Mouse (Mus musculus): ENCODE data around the gene Fbxo31. TPM values are rescaled to one million over a fixed set of nuclear protein-coding genes. Genes with fewer than 3 reads are reported as not detected.

The Fbxo31 gene
- total and polyA plus RNA-seq, 3 experiments: 16.0 to 35.3 TPM; not detected in 1

DNA sequence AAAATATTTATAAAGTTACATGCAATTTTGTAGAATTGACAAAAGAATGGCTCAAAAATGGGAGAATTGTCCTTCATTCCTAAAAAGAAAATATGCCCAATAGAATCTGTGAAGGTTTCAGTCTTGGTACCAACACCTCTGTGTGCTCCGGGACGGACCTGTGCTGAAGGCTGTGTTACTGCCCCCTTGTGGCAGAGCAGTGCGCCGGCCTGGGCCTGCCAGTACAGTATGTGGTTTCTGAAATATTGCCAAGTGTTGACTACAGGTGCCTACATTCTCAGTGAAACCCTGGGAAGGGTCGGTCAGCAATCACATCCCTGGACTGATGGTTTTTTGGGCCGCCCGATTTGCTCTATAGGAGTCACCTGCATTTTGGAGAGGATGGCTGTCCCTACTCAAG is 20.3 kb upstream of the Fbxo31 start:
- 0 out of 4 replicates have a peak, but pooled peaks cover 0 to 2% of the 10 kb centered on the region in 2 experiments for H3K36me3 ChIP-seq (ENCODE audit: control insufficient read depth in 1 of 2, insufficient read depth in 2 of 2, low read length in 2 of 2)
- H3K27ac ChIP-seq (ENCODE audit: control insufficient read depth, low read depth, low read length): no peak overlapping the region
- TF ChIP-seq HCFC1 (IDR thresholded peaks at IDR 0.05; ENCODE audit: low read depth, low read length) (0 out of 2 replicates have a peak, but pooled peaks have one; percentile 34), MEF2A (IDR thresholded peaks at IDR 0.05; ENCODE audit: extremely low read depth, insufficient replicate concordance, low read depth, low read length, poor library complexity, severe bottlenecking) (no peak), MXI1 (IDR thresholded peaks at IDR 0.05; ENCODE audit: low read depth, low read length) (no peak), CHD2 (IDR thresholded peaks at IDR 0.05; ENCODE audit: low read length) (no peak), RCOR1 (IDR thresholded peaks at IDR 0.05; ENCODE audit: low read depth, low read length) (0 out of 2 replicates have a peak, but pooled peaks have one; percentile 10), MAZ (IDR thresholded peaks at IDR 0.05; ENCODE audit: low read depth, low read length) (no peak), CTCF (IDR thresholded peaks at IDR 0.05 in 2 of 3, conservative IDR thresholded peaks at IDR 0.05 in 1 of 3; ENCODE audit: control insufficient read depth in 1 of 3, insufficient read depth in 1 of 3, low read depth in 2 of 3, low read length in 3 of 3, poor library complexity in 1 of 3, severe bottlenecking in 1 of 3) (peak; percentile 84 to 96 (median 88)), TBP (IDR thresholded peaks at IDR 0.05; ENCODE audit: low read depth, low read length) (no peak), USF2 (IDR thresholded peaks at IDR 0.05; ENCODE audit: borderline replicate concordance in 1 of 2, insufficient read depth in 1 of 2, low read depth in 1 of 2, low read length in 2 of 2) (no peak), ZNF384 (IDR thresholded peaks at IDR 0.05; ENCODE audit: low read depth, low read length) (no peak), POLR2A (IDR thresholded peaks at IDR 0.05; ENCODE audit: control insufficient read depth in 1 of 2, insufficient read depth in 1 of 2, low read depth in 1 of 2, low read length in 2 of 2, poor library complexity in 1 of 2) (no peak), ZKSCAN1 (IDR thresholded peaks at IDR 0.05; ENCODE audit: low read depth, low read length) (no peak), ELF1 (IDR thresholded peaks at IDR 0.05; ENCODE audit: low read depth, low read length) (no peak), ZC3H11A (IDR thresholded peaks at IDR 0.05; ENCODE audit: low read depth, low read length) (peak; percentile 46), KAT2A (conservative IDR thresholded peaks at IDR 0.05; ENCODE audit: low read depth, low read length) (no peak), E2F4 (IDR thresholded peaks at IDR 0.05; ENCODE audit: borderline replicate concordance, low read depth, low read length) (no peak), GATA1 (IDR thresholded peaks at IDR 0.05; ENCODE audit: low read depth, low read length) (no peak), SMC3 (IDR thresholded peaks at IDR 0.05; ENCODE audit: low read depth, low read length) (peak; percentile 89), TAL1 (IDR thresholded peaks at IDR 0.05; ENCODE audit: low read length) (no peak), BHLHE40 (IDR thresholded peaks at IDR 0.05; ENCODE audit: borderline replicate concordance, low read depth, low read length) (no peak), MAX (IDR thresholded peaks at IDR 0.05; ENCODE audit: low read length) (no peak), NRF1 (IDR thresholded peaks at IDR 0.05; ENCODE audit: insufficient read depth, low read depth, low read length, poor library complexity, severe bottlenecking) (no peak), MYB (IDR thresholded peaks at IDR 0.05; ENCODE audit: low read depth, low read length) (no peak), CHD1 (IDR thresholded peaks at IDR 0.05; ENCODE audit: low read depth, low read length) (no peak), UBTF (IDR thresholded peaks at IDR 0.05; ENCODE audit: borderline replicate concordance, insufficient read depth, low read depth, low read length) (no peak), SIN3A (IDR thresholded peaks at IDR 0.05; ENCODE audit: low read length) (peak; percentile 46; the same call in 1 of the 2 replicates), RAD21 (IDR thresholded peaks at IDR 0.05; ENCODE audit: low read depth, low read length) (peak; percentile 39), TCF12 (IDR thresholded peaks at IDR 0.05; ENCODE audit: low read depth, low read length) (0 out of 2 replicates have a peak, but pooled peaks have one; percentile 14)
- no peak overlapping the region for H3K9ac ChIP-seq (ENCODE audit: control insufficient read depth, low read depth, low read length, poor library complexity, severe bottlenecking)
- DNase-seq (ENCODE audit: low read depth, low spot score): peak; percentile 79
- no peak overlapping the region for H3K4me3 ChIP-seq (ENCODE audit: control insufficient read depth in 1 of 2, insufficient read depth in 1 of 2, low read depth in 2 of 2, low read length in 2 of 2)
- no peaks in the 10 kb centered on the region for H3K27me3 ChIP-seq (ENCODE audit: control insufficient read depth in 1 of 2, insufficient read depth in 2 of 2, low read length in 2 of 2)
- H3K79me2 ChIP-seq (ENCODE audit: control insufficient read depth, insufficient read depth, low read length, poor library complexity): no peaks in the 10 kb centered on the region
- no peaks in the 10 kb centered on the region for H3K4me1 ChIP-seq (ENCODE audit: control insufficient read depth in 1 of 2, insufficient read depth in 2 of 2, low read length in 2 of 2)
- H3K9me3 ChIP-seq (replicated peaks; ENCODE audit: insufficient read depth, low read length): no peaks in the 10 kb centered on the region

All from MEL (cell line).